Mouse (Mus musculus): ENCODE results near the gene Slc7a12. TPM values are rescaled to one million over a fixed set of nuclear protein-coding genes. Genes with fewer than 3 reads are reported as not detected.

Slc7a12 gene
- not detected for polyA plus RNA-seq (2017; shearing (Covaris generic))

GRCm38 (mm10) chr3:14480397-14480796 lies at the start of gene Slc7a12:
Gene Slc7a12 (plus strand): TSS chr3:14480697.

Other genes with a start within 250 kb of the Slc7a12 start
- gene 1810022K09Rik, start 130.6 kb downstream of the Slc7a12 start, polyA plus RNA-seq (2017; shearing (Covaris generic)), result 239 TPM
- gene Car13, start 161.0 kb downstream of the Slc7a12 start, polyA plus RNA-seq (2017; shearing (Covaris generic)), result not detected